Mouse (Mus musculus) megakaryocyte, adult 5-6 weeks (primary cell): Measurements from ENCODE around the gene Hoxb2. TPM values are rescaled to one million over a fixed set of nuclear protein-coding genes. Genes with fewer than 3 reads are reported as not detected.
A peak's percentile ranks its signal among the peaks of the same experiment; 100 is the strongest.

Experiments
- ATAC-seq: 2 replicates; pipeline ENCODE4 v1.8.0; 2016; ENCODE audit warnings: mild to moderate bottlenecking, inconsistent platforms; ENCODE audit not compliant: poor library complexity, severe bottlenecking
- total RNA-seq, 2 experiments: library from RNA; stranded (forward) in 1 of 2; stranded (reverse) in 1 of 2; fragments of 153-499, 151-499 nt in 1 of 2; fragments of 221-1000, 200-1000 nt in 1 of 2; gene quantifications; 2 replicates each; pipeline versions ENCODE4 v1.2.3 to v1.2.4; 2015 to 2017

The Hoxb2 gene
- total RNA-seq, 2 experiments from 2014 or later: not detected

DNA sequence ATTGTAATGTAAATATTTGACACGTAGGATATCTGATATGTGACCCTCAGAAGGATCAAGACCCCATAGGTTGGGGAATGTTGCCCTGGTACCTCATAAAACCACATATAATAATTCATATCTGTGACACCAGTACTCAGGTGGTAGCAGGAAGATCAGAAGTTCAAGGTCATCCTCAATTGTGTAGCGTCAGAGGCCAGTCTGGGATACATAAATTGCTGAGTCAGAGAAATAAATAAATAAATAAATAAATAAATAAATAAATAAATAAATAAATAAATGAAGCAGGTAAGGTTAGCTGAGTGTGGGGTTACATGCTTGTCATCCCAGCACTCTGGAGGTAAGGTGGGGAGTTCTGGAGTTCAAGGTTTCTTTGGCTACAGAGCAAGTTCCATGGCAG is 37.3 kb downstream of the Hoxb2 start:
- no peak for ATAC-seq

DNA sequence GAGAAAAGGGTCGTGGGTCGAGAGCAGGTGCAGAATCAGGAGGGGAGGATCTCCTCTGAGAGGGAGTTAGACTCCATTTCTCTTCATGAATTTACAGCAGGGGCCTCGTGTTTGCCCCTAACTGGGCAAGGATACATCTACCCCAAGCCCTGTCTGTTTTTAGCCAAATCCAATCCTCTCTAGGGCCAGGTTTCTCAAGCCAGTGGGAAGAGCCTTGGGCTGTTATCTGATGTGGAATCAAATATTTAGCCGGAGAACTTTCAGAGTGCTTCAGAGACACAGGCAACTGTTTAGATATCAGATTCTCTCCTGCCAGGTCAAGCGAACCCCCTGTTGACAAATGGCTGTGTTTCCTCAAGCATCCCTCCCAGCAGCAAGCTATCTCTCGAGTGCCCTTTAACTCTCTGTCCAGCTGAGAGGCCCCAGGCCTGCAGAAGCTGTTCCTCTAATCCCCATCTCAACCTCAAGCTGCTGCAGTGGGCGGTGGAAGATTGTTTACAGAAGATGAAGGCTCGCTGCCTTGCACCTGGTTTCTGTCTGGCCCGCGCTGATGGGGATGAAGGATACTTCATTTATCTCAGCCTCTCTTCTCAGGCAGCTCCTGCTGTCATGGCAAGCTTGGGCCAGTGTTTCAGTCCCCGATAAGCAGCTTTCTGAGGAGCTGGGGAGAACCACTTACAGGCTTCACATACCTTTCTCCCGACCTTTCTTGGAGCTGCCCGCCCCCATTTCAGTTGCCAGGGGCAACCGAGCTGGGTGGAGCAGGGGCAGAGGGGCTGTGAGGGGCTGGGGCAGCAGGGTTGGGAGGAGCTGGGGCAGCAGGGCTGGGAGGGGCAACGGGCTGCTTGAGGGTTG is 46.7 kb downstream of the Hoxb2 start:
- no peak for ATAC-seq

DNA sequence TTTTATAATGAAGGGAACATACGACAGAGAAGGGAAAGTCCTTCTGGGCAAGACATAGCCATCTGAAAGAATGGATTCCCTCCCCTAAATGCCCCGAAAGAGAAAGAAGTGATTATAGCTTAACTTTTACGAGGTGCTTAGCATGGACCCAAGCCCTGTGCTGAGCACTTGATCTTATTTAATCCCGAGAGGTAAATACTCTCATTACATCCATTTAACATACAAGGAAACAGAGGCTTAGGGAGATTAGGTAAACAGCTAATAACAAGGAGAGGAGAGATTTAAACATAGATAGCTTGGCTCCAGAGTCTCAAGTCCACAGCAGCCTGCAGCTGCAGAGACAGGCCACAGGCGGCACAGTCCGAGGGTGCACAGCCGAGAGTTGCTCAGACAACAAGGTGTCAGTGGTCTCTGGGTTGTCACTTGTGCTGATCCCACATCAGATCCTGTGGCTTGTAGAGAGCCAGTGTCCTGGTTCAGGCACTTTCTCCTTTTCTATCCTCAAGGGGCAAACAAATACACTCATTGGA is 47.5 kb downstream of the Hoxb2 start:
- no peak for ATAC-seq

DNA sequence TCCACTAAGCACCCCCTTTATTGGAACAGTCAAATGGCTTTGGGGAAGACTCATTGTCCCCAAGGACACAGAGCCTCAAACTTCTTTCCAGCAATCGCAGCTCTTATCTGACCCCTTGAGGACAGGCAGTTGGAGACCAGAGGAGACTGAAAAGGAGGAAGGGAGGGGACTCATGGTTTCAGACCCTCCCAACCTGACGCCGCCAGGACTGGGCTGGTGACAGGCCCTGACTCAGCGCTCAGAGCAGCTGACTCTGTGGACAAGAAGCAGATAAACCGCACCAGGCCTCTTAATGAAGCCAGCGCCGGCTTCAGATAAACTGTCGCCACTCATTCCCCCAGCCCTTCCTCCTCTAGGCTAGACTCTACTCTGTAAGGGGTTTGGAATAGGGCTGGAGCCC is 49.6 kb downstream of the Hoxb2 start:
- ATAC-seq: peak; percentile 40; the same call in 1 of the 2 replicates

Other genes starting within 250 kb of the Hoxb2 start
- gene Calcoco2, start 238.6 kb upstream of the Hoxb2 start, total RNA-seq (2015): not detected in 2 replicates
- not detected in 2 replicates for gene Calcoco2, start 238.6 kb upstream of the Hoxb2 start, total RNA-seq (2017)
- gene Ttll6, start 216.7 kb upstream of the Hoxb2 start, total RNA-seq (2015): not detected in 2 replicates
- gene Ttll6, start 216.7 kb upstream of the Hoxb2 start, total RNA-seq (2017): not detected in 2 replicates
- gene Hoxb13, start 156.2 kb upstream of the Hoxb2 start, total RNA-seq (2015): not detected in 2 replicates
- gene Hoxb13, start 156.2 kb upstream of the Hoxb2 start, total RNA-seq (2017): not detected in 2 replicates
- gene Hoxb9, start 79.1 kb upstream of the Hoxb2 start, total RNA-seq (2015): not detected in 2 replicates
- gene Hoxb9, start 79.1 kb upstream of the Hoxb2 start, total RNA-seq (2017): not detected in 2 replicates
- not detected in 2 replicates for gene Hoxb8, start 68.6 kb upstream of the Hoxb2 start, total RNA-seq (2015)
- gene Hoxb8, start 68.6 kb upstream of the Hoxb2 start, total RNA-seq (2017): not detected in 2 replicates
- 0.11 TPM in 1 of 2 replicates, not detected in the other for gene Hoxb7, start 63.9 kb upstream of the Hoxb2 start, total RNA-seq (2015)
- not detected in 2 replicates for gene Hoxb7, start 63.9 kb upstream of the Hoxb2 start, total RNA-seq (2017)
- not detected in 2 replicates for gene Hoxb6, start 58.0 kb upstream of the Hoxb2 start, total RNA-seq (2015)
- not detected in 2 replicates for gene Hoxb6, start 58.0 kb upstream of the Hoxb2 start, total RNA-seq (2017)
- gene Hoxb5, start 47.2 kb upstream of the Hoxb2 start, total RNA-seq (2015): not detected in 2 replicates
- gene Hoxb5, start 47.2 kb upstream of the Hoxb2 start, total RNA-seq (2017): not detected in 2 replicates
- gene Hoxb4, start 32.3 kb upstream of the Hoxb2 start, total RNA-seq (2015): 2.9 and 3.4 TPM in 2 replicates
- gene Hoxb4, start 32.3 kb upstream of the Hoxb2 start, total RNA-seq (2017): 3.7 and 4.0 TPM in 2 replicates
- 0.75 and 1.4 TPM in 2 replicates for gene Hoxb3, start 27.2 kb upstream of the Hoxb2 start, total RNA-seq (2015)
- gene Hoxb3, start 27.2 kb upstream of the Hoxb2 start, total RNA-seq (2017): 0.12 and 0.44 TPM in 2 replicates
- not detected in 2 replicates for gene Hoxb1, start 15.2 kb downstream of the Hoxb2 start, total RNA-seq (2015)
- not detected in 2 replicates for gene Hoxb1, start 15.2 kb downstream of the Hoxb2 start, total RNA-seq (2017)
- gene Skap1, start 114.1 kb downstream of the Hoxb2 start, total RNA-seq (2015): 5.2 and 8.5 TPM in 2 replicates
- gene Skap1, start 114.1 kb downstream of the Hoxb2 start, total RNA-seq (2017): 3.8 and 5.0 TPM in 2 replicates